Mouse (Mus musculus): ENCODE data around the gene Kif3b.

GRCm38 (mm10) chr2:153263053-153263452 lies 28.2 kb upstream of the Kif3b start:
- no peak for TF ChIP-seq EP300 (IDR thresholded peaks at IDR 0.05; ENCODE audit: insufficient read depth, low read depth, low read length)
- TF ChIP-seq POLR2A (IDR thresholded peaks at IDR 0.05; ENCODE audit: insufficient read depth, low read depth, low read length), result no peak

Measured in heart, adult 2 months (tissue).